Mouse (Mus musculus) pancreas, adult 10 weeks (tissue): ENCODE measurements around the gene Phf6. TPM values are rescaled to one million over a fixed set of nuclear protein-coding genes. Genes with fewer than 3 reads are reported as not detected.

Experiments used
- polyA plus RNA-seq: library from polyadenylated mRNA; stranded (reverse); fragments of 350-450 nt; fragmentation: Illumina TruSeq; extraction: RNeasy Lipid Tissue Mini Kit (QIAGEN cat#74804); gene quantifications from one replicate; pipeline ENCODE4 v1.2.3, GENCODE M21; 2015; ENCODE audit warnings: low read depth, low replicate concordance; ENCODE audit not compliant: insufficient read depth

Gene Phf6
- 2.0 TPM for polyA plus RNA-seq

GRCm38 (mm10) chrX:52911587-52912371, at the start of gene Phf6:
TSS of gene Phf6 (plus strand) at chrX:52912266.

GRCm38 (mm10) chrX:52987905-52988783, 76.1 kb downstream of the Phf6 start, which contains the start of gene Hprt:
TSS of gene Hprt (plus strand) at chrX:52988137.

Other genes with a start within 250 kb of the Phf6 start
- gene Ccdc160, start 121.1 kb upstream of the Phf6 start, polyA plus RNA-seq = not detected
- gene Hprt, start 75.9 kb downstream of the Phf6 start, polyA plus RNA-seq = 21.7 TPM